Mouse (Mus musculus): ENCODE measurements at regions not wholly inside any gene's neighbourhood (a gene's known extent, or its start where the extent isn't known, plus 50 kb on each side); places are given as distances from the start of the nearest gene placed in this dataset.

GRCm38 (mm10) chr14:76681581-76682377, 125.1 kb upstream of the Serp2 start:
- peak; percentile 52 for DNase-seq (ENCODE audit: low read depth, low spot score)

- no peak for DNase-seq (ENCODE audit: low read depth, low spot score)
Measured at GRCm38 (mm10) chr14:76678512-76679134, 121.9 kb upstream of the Serp2 start.

GRCm38 (mm10) chr14:76674949-76675348, 118.3 kb upstream of the Serp2 start:
- no peak for DNase-seq (ENCODE audit: low read depth, low spot score)

GRCm38 (mm10) chr14:76673671-76674331, 117.1 kb upstream of the Serp2 start:
- DNase-seq (ENCODE audit: low read depth, low spot score): no peak

- DNase-seq (ENCODE audit: low read depth, low spot score): no peak
Measured at GRCm38 (mm10) chr14:76672899-76673298, 116.2 kb upstream of the Serp2 start.

GRCm38 (mm10) chr14:76672442-76672841, 115.8 kb upstream of the Serp2 start:
- no peak for DNase-seq (ENCODE audit: low read depth, low spot score)

GRCm38 (mm10) chr14:76671023-76671422, 114.3 kb upstream of the Serp2 start:
- no peak for DNase-seq (ENCODE audit: low read depth, low spot score)

- no peak for DNase-seq (ENCODE audit: low read depth, low spot score)
Measured at GRCm38 (mm10) chr14:76665754-76666371, 109.2 kb upstream of the Serp2 start.

GRCm38 (mm10) chr14:76664586-76665508, 108.2 kb upstream of the Serp2 start:
- no peak for DNase-seq (ENCODE audit: low read depth, low spot score)

GRCm38 (mm10) chr14:76663816-76664215, 107.1 kb upstream of the Serp2 start:
- no peak for DNase-seq (ENCODE audit: low read depth, low spot score)

GRCm38 (mm10) chr14:76662871-76663270, 106.2 kb upstream of the Serp2 start:
- no peak for DNase-seq (ENCODE audit: low read depth, low spot score)

GRCm38 (mm10) chr14:76660906-76661305, 104.2 kb upstream of the Serp2 start:
- DNase-seq (ENCODE audit: low read depth, low spot score): no peak

GRCm38 (mm10) chr14:76658952-76659502, 102.3 kb upstream of the Serp2 start:
- DNase-seq (ENCODE audit: low read depth, low spot score): no peak

- peak; percentile 71 for DNase-seq (ENCODE audit: low read depth, low spot score)
Measured at GRCm38 (mm10) chr14:76657784-76658610, 101.3 kb upstream of the Serp2 start.

- no peak for DNase-seq (ENCODE audit: low read depth, low spot score)
Measured at GRCm38 (mm10) chr14:76657375-76657774, 100.7 kb upstream of the Serp2 start.

- no peak for DNase-seq (ENCODE audit: low read depth, low spot score)
Measured at GRCm38 (mm10) chr14:76652356-76653126, 95.9 kb upstream of the Serp2 start.

GRCm38 (mm10) chr14:76651096-76651495, 94.4 kb upstream of the Serp2 start:
- no peak for DNase-seq (ENCODE audit: low read depth, low spot score)

- no peak for DNase-seq (ENCODE audit: low read depth, low spot score)
Measured at GRCm38 (mm10) chr14:76649927-76650326, 93.2 kb upstream of the Serp2 start.

GRCm38 (mm10) chr14:76644716-76645115, 88.0 kb upstream of the Serp2 start:
- no peak for DNase-seq (ENCODE audit: low read depth, low spot score)
